Comparison of ENCODE assay signal across 9 mouse cellular contexts in the genomic region with DNA sequence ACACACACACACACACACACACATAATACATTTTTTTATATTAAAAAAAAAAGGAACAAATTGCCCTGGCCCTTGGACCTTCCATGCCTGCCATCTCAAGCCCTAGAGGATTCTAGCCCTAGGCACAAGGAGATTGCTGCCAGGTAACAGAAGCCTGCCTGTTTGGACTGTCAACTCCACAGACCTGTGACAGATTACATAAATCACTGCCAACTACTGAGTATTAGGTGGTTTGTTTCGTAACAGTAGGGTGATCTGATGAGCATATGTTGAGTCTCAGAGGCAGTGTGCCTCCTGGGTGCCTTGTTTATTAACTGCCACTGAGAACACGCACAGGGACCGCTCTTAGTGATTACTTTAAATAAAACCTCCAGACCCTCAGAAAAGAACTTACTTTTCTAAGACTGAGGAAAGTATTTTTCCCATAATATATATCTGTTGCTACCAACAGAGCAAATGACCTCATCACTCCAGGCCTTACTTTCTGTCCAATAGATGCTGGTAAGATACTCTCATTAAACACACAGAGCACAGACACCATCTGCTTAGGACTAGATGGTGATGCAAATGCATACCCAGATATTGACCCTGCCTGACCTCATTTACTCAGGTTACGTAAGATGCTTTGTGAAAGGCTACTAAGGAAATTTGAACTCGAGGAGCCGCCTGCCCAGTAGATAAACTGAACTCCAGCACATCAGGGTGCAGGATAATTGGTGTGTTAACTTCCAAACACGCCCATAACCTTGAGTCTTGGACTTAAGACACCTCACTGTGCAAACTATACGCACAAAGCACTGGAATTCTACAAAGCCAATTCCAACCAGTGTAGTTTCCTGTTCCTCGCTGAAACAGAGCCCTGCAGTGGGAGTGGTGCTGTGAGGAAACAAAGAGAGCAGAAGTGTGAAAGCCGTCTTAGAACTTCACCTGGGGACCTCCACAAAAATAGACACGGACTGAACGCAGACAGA. TPM values are rescaled to one million over a fixed set of nuclear protein-coding genes. Genes with fewer than 3 reads are reported as not detected.
A peak's percentile ranks its signal among the peaks of the same experiment; 100 is the strongest.
DNase-seq lines count a peak whose midpoint lies in the region; ATAC-seq and TF ChIP-seq lines count a peak whose summit lies in the region.
"Had no signal": no experiment of that assay in that cellular context is flagged by ENCODE, and none has a peak within 500 bp of the region (broad histone marks: within the 10 kb centered on the region; RNA-seq: fewer than 3 reads in every experiment).

No protein-coding gene starts in this region.

- no peaks in the 10 kb centered on the region for H3K27me3 ChIP-seq in heart, embryonic 10.5 days (ENCODE audit: insufficient read depth, poor library complexity, severe bottlenecking)
- H3K27me3 ChIP-seq in heart, embryonic 12.5 days (replicated peaks), result no peaks in the 10 kb centered on the region
- no peaks in the 10 kb centered on the region for H3K27me3 ChIP-seq in ES-Bruce4 (ENCODE audit: control insufficient read depth, insufficient read depth, low read length, poor library complexity, severe bottlenecking)
- H3K27me3 ChIP-seq in liver, embryonic 15.5 days, result no peaks in the 10 kb centered on the region
- H3K27me3 ChIP-seq: CH12.LX had no signal

- TF ChIP-seq EP300 in ES-Bruce4 (IDR thresholded peaks at IDR 0.05; ENCODE audit: insufficient read depth, low read depth, low read length), result no peak

- TF ChIP-seq CTCF in ES-Bruce4 (IDR thresholded peaks at IDR 0.05; ENCODE audit: low read depth, low read length), result no peak

- no peak overlapping the region for H3K4me2 ChIP-seq in heart, embryonic 12.5 days
- no peak overlapping the region for H3K4me2 ChIP-seq in liver, embryonic 15.5 days

- peaks cover 6% of the 10 kb centered on the region; the same call in 1 of the 2 replicates for H3K4me1 ChIP-seq in heart, embryonic 10.5 days
- 0 out of 2 replicates have a peak, but pooled peaks cover 4% of the 10 kb centered on the region for H3K4me1 ChIP-seq in heart, embryonic 12.5 days (replicated peaks)
- no peaks in the 10 kb centered on the region for H3K4me1 ChIP-seq in ES-Bruce4 (ENCODE audit: control insufficient read depth, insufficient read depth, low read length)
- 0 out of 2 replicates have a peak, but pooled peaks cover 5% of the 10 kb centered on the region for H3K4me1 ChIP-seq in liver, embryonic 15.5 days (replicated peaks)

- no peaks in the 10 kb centered on the region for H3K36me3 ChIP-seq in heart, embryonic 10.5 days
- H3K36me3 ChIP-seq in heart, embryonic 12.5 days, result no peaks in the 10 kb centered on the region
- H3K36me3 ChIP-seq in ES-Bruce4 (ENCODE audit: control insufficient read depth, insufficient read depth, low read length, poor library complexity, severe bottlenecking), result no peaks in the 10 kb centered on the region
- no peaks in the 10 kb centered on the region for H3K36me3 ChIP-seq in liver, embryonic 15.5 days (replicated peaks)

- TF ChIP-seq POLR2A in ES-Bruce4 (IDR thresholded peaks at IDR 0.05; ENCODE audit: insufficient read depth, low read length), result no peak

- no peaks in the 10 kb centered on the region for H3K9me3 ChIP-seq in heart, embryonic 10.5 days
- no peaks in the 10 kb centered on the region for H3K9me3 ChIP-seq in heart, embryonic 12.5 days (replicated peaks)
- H3K9me3 ChIP-seq in ES-Bruce4 (replicated peaks; ENCODE audit: control insufficient read depth, insufficient read depth, low read length, poor library complexity, severe bottlenecking), result no peaks in the 10 kb centered on the region
- no peaks in the 10 kb centered on the region for H3K9me3 ChIP-seq in liver, embryonic 15.5 days (replicated peaks)

- no peak for DNase-seq in heart, embryonic 10.5 days (ENCODE audit: low spot score)
- peak; percentile 68 to 73 for DNase-seq in cerebellum, postnatal 10 days
- DNase-seq in adrenal gland, postnatal 25 days, result no peak
- DNase-seq in adrenal gland, postnatal 10 days, result no peak
- DNase-seq in layer of hippocampus, adult 8-10 months (ENCODE audit: low spot score in 2 of 2), result no peak

- H3K4me3 ChIP-seq in heart, embryonic 10.5 days, result no peak overlapping the region
- H3K4me3 ChIP-seq in heart, embryonic 12.5 days, result no peak overlapping the region
- no peak overlapping the region for H3K4me3 ChIP-seq in ES-Bruce4 (ENCODE audit: low read depth, low read length)
- H3K4me3 ChIP-seq in liver, embryonic 15.5 days (replicated peaks), result no peak overlapping the region

- ATAC-seq in heart, embryonic 12.5 days (ENCODE audit: insufficient number of reproducible peaks, low FRiP score), result no peak
- no peak; the same call in 1 of the 2 replicates for ATAC-seq in liver, embryonic 15.5 days (ENCODE audit: insufficient read depth)

- H3K27ac ChIP-seq in heart, embryonic 10.5 days, result 0 out of 2 replicates have a peak overlapping the region, but pooled peaks have one; percentile 25
- H3K27ac ChIP-seq in heart, embryonic 12.5 days (ENCODE audit: poor library complexity, severe bottlenecking), result no peak overlapping the region
- peak overlapping the region; percentile 70 for H3K27ac ChIP-seq in ES-Bruce4 (ENCODE audit: insufficient read depth, low read length)
- 0 out of 2 replicates have a peak overlapping the region, but pooled peaks have one; percentile 2 for H3K27ac ChIP-seq in liver, embryonic 15.5 days (replicated peaks)

- WGBS in heart, embryonic 10.5 days, result 67% methylated on average over 12 of the region's 12 CpGs
- WGBS in heart, embryonic 12.5 days, result 62% methylated on average over 12 of the region's 12 CpGs
- 57% methylated on average over 12 of the region's 12 CpGs for WGBS in liver, embryonic 15.5 days (ENCODE audit: insufficient replicate concordance)

- H3K9ac ChIP-seq in heart, embryonic 12.5 days, result no peak overlapping the region
- H3K9ac ChIP-seq in ES-Bruce4 (ENCODE audit: low read depth, poor library complexity, severe bottlenecking), result no peak overlapping the region
- H3K9ac ChIP-seq in liver, embryonic 15.5 days, result no peak overlapping the region

RNA-seq across cellular contexts. Expression of gene Nfe2l2, which starts 11.9 kb away (rescaled TPM):
- polyA plus RNA-seq in heart, embryonic 10.5 days (2016; fragmentation: Nextera tagmentation; extraction: Ambion mirVana), result 42.8 and 45.0 TPM in 2 replicates
- 47.9 and 48.8 TPM in 2 replicates for polyA plus RNA-seq in heart, embryonic 12.5 days (2016; fragmentation: Nextera tagmentation; extraction: Ambion mirVana)
- polyA plus RNA-seq in ES-Bruce4 (2011; ENCODE audit: insufficient read depth, insufficient read length, low read depth, missing spikeins), result 103 and 105 TPM in 2 replicates
- 37.1 and 40.7 TPM in 2 replicates for polyA plus RNA-seq in liver, embryonic 15.5 days (2015; fragmentation: Nextera tagmentation; extraction: Ambion mirVana)
- 106 TPM in 2 replicates for total RNA-seq in adrenal gland, postnatal 25 days (2021)
- 10 to 100 TPM; 79.2 to 94.0 TPM for total RNA-seq in adrenal gland, postnatal 10 days (2021)
- total RNA-seq in layer of hippocampus, adult 8-10 months (2022), result 10 to 100 TPM; 14.1 to 29.2 (median 20.6) TPM

RNA-seq across cellular contexts. Expression of gene Hnrnpa3, which starts 57.3 kb away (rescaled TPM):
- 188 and 209 TPM in 2 replicates for polyA plus RNA-seq in heart, embryonic 10.5 days (2016; fragmentation: Nextera tagmentation; extraction: Ambion mirVana)
- polyA plus RNA-seq in heart, embryonic 12.5 days (2016; fragmentation: Nextera tagmentation; extraction: Ambion mirVana), result 221 and 233 TPM in 2 replicates
- polyA plus RNA-seq in ES-Bruce4 (2011; ENCODE audit: insufficient read depth, insufficient read length, low read depth, missing spikeins), result 775 and 839 TPM in 2 replicates
- polyA plus RNA-seq in liver, embryonic 15.5 days (2015; fragmentation: Nextera tagmentation; extraction: Ambion mirVana), result 96.7 and 101 TPM in 2 replicates
- total RNA-seq in adrenal gland, postnatal 25 days (2021), result 426 and 454 TPM in 2 replicates
- 100 to 1,000 TPM; 358 to 456 TPM for total RNA-seq in adrenal gland, postnatal 10 days (2021)
- total RNA-seq in layer of hippocampus, adult 8-10 months (2022), result 100 to 1,000 TPM; 271 to 283 (median 276) TPM

Comparison
In these comparisons a context has a peak if more than half of its experiments do, and no peak if none do; other contexts are left out.
1. DNase-seq: peak in cerebellum, postnatal 10 days (2 of 2); none in heart, embryonic 10.5 days (single experiment), adrenal gland, postnatal 25 days (single experiment), adrenal gland, postnatal 10 days (single experiment) and layer of hippocampus, adult 8-10 months (0 of 2).